Mouse (Mus musculus) neural tube, embryonic 14.5 days (tissue): ENCODE data around the gene Mrpl10. TPM values are rescaled to one million over a fixed set of nuclear protein-coding genes. Genes with fewer than 3 reads are reported as not detected.

ENCODE experiments used
- ATAC-seq: fragments of 200-750 bp; cut with Nextera tagmentation; 2 replicates; pipeline ENCODE4 v1.8.0; 2017; ENCODE audit warnings: low read depth, mild to moderate bottlenecking, moderate TSS enrichment, moderate library complexity
- H3K27ac ChIP-seq: fragments of 300-500 bp; sonication (generic); 2 replicates; pipeline ENCODE4 v1.5.1; 2014; ENCODE audit warnings: low read depth, mild to moderate bottlenecking, control low read depth, low read length, moderate library complexity, mixed read lengths
- H3K27me3 ChIP-seq: fragments of 300-500 bp; sonication (generic); 2 replicates; pipeline ENCODE4 v1.6.1; 2014; ENCODE audit warnings: low read length; ENCODE audit not compliant: control insufficient read depth, insufficient read depth
- H3K36me3 ChIP-seq: fragments of 300-500 bp; sonication (generic); 2 replicates; pipeline ENCODE4 v1.6.1; 2014; ENCODE audit warnings: low read length, mixed read lengths; ENCODE audit not compliant: control insufficient read depth, insufficient read depth
- H3K4me1 ChIP-seq: fragments of 300-500 bp; sonication (generic); 2 replicates; pipeline ENCODE4 v1.6.1; 2014; ENCODE audit warnings: low read length; ENCODE audit not compliant: control insufficient read depth, insufficient read depth
- H3K4me2 ChIP-seq: fragments of 300-500 bp; sonication (generic); 2 replicates; pipeline ENCODE4 v1.6.1; 2014; ENCODE audit warnings: mild to moderate bottlenecking, low read depth, low read length, control low read depth
- H3K4me3 ChIP-seq: fragments of 300-500 bp; sonication (generic); 2 replicates; pipeline ENCODE4 v1.5.1; 2014; ENCODE audit warnings: low read depth, low read length, control low read depth, mixed read lengths
- H3K9ac ChIP-seq: fragments of 300-500 bp; sonication (generic); replicated peaks from 2 replicates; pipeline ENCODE4 v1.6.1; 2014; ENCODE audit warnings: low read depth, mild to moderate bottlenecking, control low read depth, low read length, mixed read lengths
- H3K9me3 ChIP-seq: fragments of 300-500 bp; sonication (generic); 2 replicates; pipeline ENCODE4 v1.6.1; 2016; ENCODE audit warnings: low read length; ENCODE audit not compliant: control insufficient read depth
- WGBS: fragments of 180-500 bp; shearing (Covaris S2); extraction: QIAGEN DNeasy Blood & Tissue Kit; methylation state at CpG from one replicate; pipeline ENCODE4 v1.1.7; 2014; 5-methylcytosine and 5-hydroxymethylcytosine counted together
- polyA plus RNA-seq: library from polyadenylated mRNA; unstranded; fragments of >200 nt; fragmentation: Nextera tagmentation; extraction: Ambion mirVana; gene quantifications from 2 replicates; pipeline ENCODE4 v1.2.1, GENCODE M21; 2014

Mrpl10 gene
- polyA plus RNA-seq, 1 experiment from 2014 or later: 63.5 TPM

DNA sequence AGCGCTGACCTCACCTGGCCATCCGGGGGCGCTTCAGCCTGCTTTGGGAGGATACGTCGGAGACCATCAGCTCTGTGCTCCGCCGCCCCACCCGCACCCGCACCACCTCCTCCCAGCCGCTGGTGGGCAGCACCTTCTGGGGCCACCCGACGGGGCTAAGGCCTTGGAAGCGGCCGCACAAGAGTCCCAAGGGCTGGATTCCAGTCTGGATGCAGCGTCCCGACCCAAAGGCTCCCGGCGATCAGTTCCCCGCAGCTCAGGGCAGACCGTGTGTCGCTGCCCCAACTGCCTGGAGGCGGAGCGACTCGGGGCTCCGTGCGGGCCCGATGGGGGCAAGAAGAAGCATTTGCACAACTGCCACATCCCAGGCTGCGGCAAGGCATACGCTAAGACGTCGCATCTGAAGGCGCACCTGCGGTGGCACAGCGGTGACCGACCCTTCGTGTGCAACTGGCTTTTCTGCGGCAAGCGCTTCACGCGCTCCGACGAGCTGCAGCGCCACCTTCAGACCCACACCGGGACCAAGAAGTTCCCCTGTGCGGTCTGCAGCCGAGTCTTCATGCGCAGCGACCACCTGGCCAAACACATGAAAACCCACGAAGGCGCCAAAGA lies 19.4 kb upstream of the Mrpl10 start:
- 1% methylated on average over 50 of the region's 50 CpGs for WGBS
- ATAC-seq: peak; percentile 70
- H3K4me1 ChIP-seq: peaks cover 13% of the 10 kb centered on the region; the same call in 1 of the 2 replicates
- peaks cover 50% of the 10 kb centered on the region for H3K27me3 ChIP-seq
- H3K9ac ChIP-seq: peak overlapping the region; percentile 51; the same call in 1 of the 2 replicates
- H3K4me3 ChIP-seq: peak overlapping the region; percentile 41
- H3K27ac ChIP-seq: no peak overlapping the region
- peak overlapping the region; percentile 63 for H3K4me2 ChIP-seq
- H3K9me3 ChIP-seq: no peaks in the 10 kb centered on the region
- H3K36me3 ChIP-seq: no peaks in the 10 kb centered on the region

DNA sequence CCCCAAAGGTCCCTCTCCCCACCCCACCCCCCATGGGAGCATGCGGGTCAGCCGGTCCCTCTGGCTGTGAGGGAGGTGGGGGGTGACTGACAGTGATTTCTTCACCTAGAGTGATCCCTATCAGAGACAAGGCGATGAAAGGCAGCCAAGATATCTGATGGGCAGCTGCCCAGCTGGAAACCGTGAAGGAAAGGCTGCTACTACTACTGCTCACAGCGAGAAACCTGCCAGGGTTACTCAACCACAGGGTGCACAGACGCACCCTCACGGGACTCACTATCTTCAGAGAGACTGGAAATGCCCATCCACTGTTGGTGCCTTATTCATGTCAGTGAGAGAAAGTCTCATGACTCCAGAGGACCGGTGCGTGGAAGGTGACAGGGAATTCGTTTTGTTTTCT lies 16.4 kb upstream of the Mrpl10 start:
- Histone ChIP-seq H3K9ac (no peak overlapping the region), H3K27me3 (peaks cover 32% of the 10 kb centered on the region)

DNA sequence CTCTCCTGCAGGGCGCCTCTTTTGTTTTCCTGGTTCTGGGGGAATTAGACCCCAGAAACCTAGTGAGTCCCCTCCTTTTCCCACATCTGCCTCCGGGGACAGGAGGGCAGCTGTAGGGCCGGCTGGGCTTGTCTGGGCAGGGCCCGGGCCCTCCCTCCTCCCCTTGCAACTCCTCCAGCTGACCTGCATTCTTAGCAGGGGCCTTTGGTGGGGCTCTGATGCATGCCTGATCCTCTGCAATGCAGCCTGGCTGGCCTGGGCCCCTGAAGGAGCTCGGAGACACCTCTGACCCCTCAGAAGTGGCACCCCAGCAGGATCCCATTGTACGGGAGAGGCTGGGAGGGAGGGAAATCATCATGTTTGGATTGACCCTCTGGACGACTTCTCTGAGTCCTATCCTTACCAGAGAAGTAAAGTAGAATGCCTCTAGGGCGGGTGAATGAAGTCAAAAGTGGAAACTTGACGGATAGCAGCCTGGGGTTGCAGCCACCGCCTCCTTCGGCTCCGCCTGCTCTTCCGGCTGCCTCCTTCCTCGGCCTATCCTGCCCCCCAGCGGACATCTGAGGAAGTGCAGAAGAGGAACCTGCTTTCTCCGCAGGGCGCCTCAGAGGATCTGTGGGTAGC lies 15.5 kb upstream of the Mrpl10 start:
- peaks cover 8% of the 10 kb centered on the region; the same call in 1 of the 2 replicates for H3K4me1 ChIP-seq
- under 1% methylated on average over 17 of the region's 17 CpGs for WGBS
- ATAC-seq: 0 out of 2 replicates have a peak, but pooled peaks have one; percentile 12
- no peak overlapping the region for H3K27ac ChIP-seq
- no peaks in the 10 kb centered on the region for H3K9me3 ChIP-seq
- H3K4me2 ChIP-seq: peak overlapping the region; percentile 43
- peak overlapping the region; percentile 17; the same call in 1 of the 2 replicates for H3K4me3 ChIP-seq
- H3K36me3 ChIP-seq: no peaks in the 10 kb centered on the region
- H3K27me3 ChIP-seq: peaks cover 26% of the 10 kb centered on the region
- 0 out of 2 replicates have a peak overlapping the region, but pooled peaks have one; percentile 12 for H3K9ac ChIP-seq

More for the DNA sequence above, 16.4 kb upstream of the Mrpl10 start:
- WGBS: 28% methylated on average over 10 of the region's 10 CpGs
- H3K36me3 ChIP-seq: no peaks in the 10 kb centered on the region
- H3K4me3 ChIP-seq: no peak overlapping the region
- no peak overlapping the region for H3K27ac ChIP-seq
- no peaks in the 10 kb centered on the region for H3K9me3 ChIP-seq
- ATAC-seq: no peak
- H3K4me1 ChIP-seq: peaks cover 8% of the 10 kb centered on the region; the same call in 1 of the 2 replicates
- no peak overlapping the region for H3K4me2 ChIP-seq

DNA sequence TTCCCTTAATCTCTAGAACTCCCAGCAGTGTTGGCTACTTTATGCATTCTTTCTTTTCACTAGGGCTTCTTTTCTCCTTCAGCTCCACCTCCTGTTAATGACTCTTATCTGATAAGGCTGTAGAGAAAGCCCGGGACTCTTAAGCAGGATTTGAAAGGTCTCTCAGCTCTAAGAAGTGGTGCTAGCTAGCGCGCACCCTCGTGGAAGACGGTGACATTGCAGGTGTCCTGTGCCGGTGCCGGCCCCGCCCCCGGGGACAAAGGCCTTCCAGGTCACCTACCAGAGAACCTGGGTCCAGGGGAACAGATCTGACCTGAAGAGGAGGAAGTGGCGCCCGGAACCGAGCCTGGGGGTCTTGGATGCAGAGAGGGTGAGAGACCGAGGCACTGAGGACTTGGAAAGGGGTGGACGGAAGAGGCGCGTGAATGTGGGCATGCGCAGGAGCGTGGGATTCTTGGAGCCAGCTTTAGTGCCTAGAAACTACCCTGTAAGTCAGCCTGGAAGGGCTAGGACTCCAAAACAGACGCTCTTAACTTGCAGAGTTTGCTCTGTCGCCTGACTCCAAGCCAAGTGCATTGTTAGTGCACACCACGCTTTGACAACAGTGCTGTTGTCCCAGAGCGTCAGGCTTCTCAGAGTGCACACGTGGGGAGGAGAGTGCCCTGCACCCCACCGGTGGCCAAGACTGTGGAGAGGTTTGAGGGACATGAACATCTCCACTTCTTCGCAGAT lies 11.5 kb upstream of the Mrpl10 start, which contains the start of gene Scrn2:
TSS of gene Scrn2 (plus strand) at position 253 of the 732 bp plus-strand sequence.
- Histone ChIP-seq H3K4me2 (peak within 1 kb of the TSS; percentile 78), H3K27ac (peak within 1 kb of the TSS; percentile 41), H3K9ac (peak within 1 kb of the TSS; percentile 53), H3K36me3 (no peaks in the 10 kb centered on the region; the same call in 1 of the 2 replicates), H3K27me3 (no peaks in the 10 kb centered on the region), H3K4me1 (peaks cover 3% of the 10 kb centered on the region; the same call in 1 of the 2 replicates), H3K4me3 (peak within 1 kb of the TSS; percentile 46), H3K9me3 (no peaks in the 10 kb centered on the region)
- peak; percentile 76 for ATAC-seq
- under 1% methylated on average over 25 of the region's 25 CpGs for WGBS

GRCm38 (mm10) chr11:97030426-97030825 lies 10.9 kb upstream of the Mrpl10 start:
- Histone ChIP-seq H3K4me2 (peak overlapping the region; percentile 78), H3K9me3 (no peaks in the 10 kb centered on the region), H3K9ac (peak overlapping the region; percentile 53), H3K4me1 (peaks cover 3% of the 10 kb centered on the region; the same call in 1 of the 2 replicates), H3K27me3 (no peaks in the 10 kb centered on the region), H3K36me3 (no peaks in the 10 kb centered on the region; the same call in 1 of the 2 replicates), H3K27ac (peak overlapping the region; percentile 41), H3K4me3 (peak overlapping the region; percentile 46)
- WGBS: 23% methylated on average over 15 of the region's 15 CpGs
- ATAC-seq: no peak

- Histone ChIP-seq H3K9ac (no peak overlapping the region), H3K4me3 (no peak overlapping the region), H3K27ac (no peak overlapping the region), H3K27me3 (no peaks in the 10 kb centered on the region), H3K4me2 (no peak overlapping the region), H3K4me1 (no peaks in the 10 kb centered on the region), H3K36me3 (no peaks in the 10 kb centered on the region; the same call in 1 of the 2 replicates), H3K9me3 (no peaks in the 10 kb centered on the region)
- no peak for ATAC-seq
- 79% methylated on average over 12 of the region's 12 CpGs for WGBS
Observed at GRCm38 (mm10) chr11:97031977-97032376, 9.4 kb upstream of the Mrpl10 start.

DNA sequence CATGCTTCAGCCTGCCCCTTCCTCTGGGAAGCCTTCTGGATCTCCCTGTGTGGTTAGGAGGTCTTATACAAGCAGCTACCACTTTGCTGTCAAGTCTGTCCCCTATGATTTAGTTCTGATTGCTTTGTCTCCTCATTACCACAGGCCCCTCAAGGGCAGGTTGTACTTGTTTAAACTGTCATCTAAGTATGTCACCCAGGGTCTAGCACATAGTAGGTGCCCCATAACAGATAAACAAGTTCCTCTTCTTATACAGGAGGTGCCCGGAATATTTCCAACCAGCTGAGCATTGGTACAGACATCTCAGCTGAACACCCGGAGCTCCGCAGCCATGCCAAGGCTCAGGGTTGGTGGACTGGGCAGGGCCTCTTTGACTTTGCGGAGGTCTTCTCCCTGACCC lies 8.9 kb upstream of the Mrpl10 start:
- H3K9ac ChIP-seq: no peak overlapping the region
- no peaks in the 10 kb centered on the region for H3K4me1 ChIP-seq
- no peak for ATAC-seq

GRCm38 (mm10) chr11:97033781-97034180 lies 7.6 kb upstream of the Mrpl10 start:
- Histone ChIP-seq H3K9me3 (no peaks in the 10 kb centered on the region), H3K4me2 (no peak overlapping the region), H3K36me3 (no peaks in the 10 kb centered on the region; the same call in 1 of the 2 replicates), H3K4me1 (no peaks in the 10 kb centered on the region), H3K4me3 (no peak overlapping the region), H3K27ac (no peak overlapping the region), H3K9ac (no peak overlapping the region), H3K27me3 (no peaks in the 10 kb centered on the region)
- ATAC-seq: no peak
- WGBS: 92% methylated on average over 4 of the region's 4 CpGs

More for the DNA sequence above, 8.9 kb upstream of the Mrpl10 start:
- no peak overlapping the region for H3K27ac ChIP-seq
- no peaks in the 10 kb centered on the region for H3K9me3 ChIP-seq
- H3K4me2 ChIP-seq: no peak overlapping the region
- no peaks in the 10 kb centered on the region for H3K27me3 ChIP-seq
- WGBS: 98% methylated on average over 4 of the region's 4 CpGs
- no peak overlapping the region for H3K4me3 ChIP-seq
- no peaks in the 10 kb centered on the region; the same call in 1 of the 2 replicates for H3K36me3 ChIP-seq
